Mouse (Mus musculus) embryonic fibroblast, embryonic 13.5 days (primary cell): ENCODE results near the gene Mphosph6.

Source experiments
- CTCF ChIP-seq: IDR thresholded peaks from 2 replicates; pipeline ENCODE4 v1.5.1; 2011; ENCODE audit warnings: mild to moderate bottlenecking, control low read depth, low read length, moderate library complexity, borderline replicate concordance; ENCODE audit not compliant: insufficient read depth
- POLR2A ChIP-seq: IDR thresholded peaks from 2 replicates; pipeline ENCODE4 v1.6.1; 2011; ENCODE audit warnings: low read depth, mild to moderate bottlenecking, control low read depth, low read length, moderate library complexity

GRCm38 (mm10) chr8:117794581-117794980, 7.2 kb downstream of the Mphosph6 start:
- TF ChIP-seq CTCF (no peak), POLR2A (no peak)
